Mouse (Mus musculus): ENCODE results near the gene Dhx16.
"Not testable (repeated sequence)": the region's sequence is repeated elsewhere in the genome, so short reads cannot be mapped to it uniquely, and the experiment has no call there.

Gene Dhx16

GRCm38 (mm10) chr17:35919060-35919715, 39.6 kb downstream of the Dhx16 start:
- CTCF ChIA-PET: interaction anchor here (0.7 to 1.7 kb wide), 2 partner anchors 19 to 50 kb away, joined by 3 to 4 read pairs; no protein-coding TSS in a partner anchor

GRCm38 (mm10) chr17:35919864-35920301, 40.3 kb downstream of the Dhx16 start:
- CTCF ChIA-PET: interaction anchor here (1.7 kb wide), 1 partner anchor 50 kb away, joined by 4 read pairs; no protein-coding TSS in a partner anchor

DNA sequence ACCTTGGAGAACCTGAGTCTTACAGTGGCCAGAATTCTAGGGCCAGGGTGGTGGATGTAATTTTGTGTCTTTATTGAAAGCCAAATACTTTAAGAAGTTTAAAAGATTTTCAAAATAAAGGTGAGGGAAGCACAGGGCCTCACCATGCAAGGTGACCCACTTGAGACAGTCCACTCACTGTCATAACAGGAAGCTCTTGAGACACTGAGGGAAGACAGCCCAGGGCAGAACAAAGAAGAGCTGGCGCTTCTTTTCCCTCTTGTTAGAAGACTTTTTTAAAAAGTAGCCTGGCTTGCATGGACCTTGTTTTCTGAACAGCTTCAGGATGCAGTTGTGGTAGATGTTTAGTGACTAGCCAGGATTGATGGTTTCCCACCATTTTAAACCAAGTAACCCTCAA, 40.8 kb downstream of the Dhx16 start:
- CTCF ChIA-PET: interaction anchor here (0.6 kb wide), 1 partner anchor 83 kb away, joined by 6 read pairs; no protein-coding TSS in a partner anchor

GRCm38 (mm10) chr17:35920862-35921562, 41.4 kb downstream of the Dhx16 start:
- CTCF ChIA-PET: interaction anchor here (0.6 kb wide), 3 partner anchors 84 to 1288 kb away, joined by 3 to 11 read pairs (median 6); partner anchors contain the start of gene Tnf

GRCm38 (mm10) chr17:35921710-35922109, 42.1 kb downstream of the Dhx16 start:
- CTCF ChIA-PET: interaction anchor here (0.6 kb wide), 3 partner anchors 49 to 1289 kb away, joined by 3 to 11 read pairs (median 8); partner anchors contain the start of gene Tnf

- CTCF ChIA-PET: interaction anchor here (0.5 kb wide), 1 partner anchor 9 kb away, joined by 4 read pairs; no protein-coding TSS in a partner anchor
Measured at GRCm38 (mm10) chr17:35922566-35922965, 42.9 kb downstream of the Dhx16 start.

DNA sequence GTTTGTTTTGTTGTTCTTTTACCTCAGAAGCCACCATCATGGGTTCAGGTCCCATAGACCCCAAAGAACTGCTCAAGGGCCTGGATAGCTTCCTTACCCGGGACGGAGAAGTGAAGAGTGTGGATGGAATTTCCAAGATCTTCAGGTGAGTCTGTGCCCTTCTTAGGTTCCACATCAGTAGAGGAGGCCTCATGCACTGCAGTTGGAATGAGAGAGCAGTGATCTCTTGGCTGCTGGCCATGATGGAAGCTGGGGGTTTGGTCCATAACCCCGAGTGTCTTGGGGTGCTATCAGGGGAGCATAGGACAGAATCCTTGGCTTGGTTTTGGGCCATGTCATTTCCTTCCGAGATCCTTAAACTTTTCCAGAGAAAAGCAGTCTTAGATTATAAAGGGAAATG, 43.7 kb downstream of the Dhx16 start:
- CTCF ChIA-PET: no interaction called here

- CTCF ChIA-PET: interaction anchor here (0.6 kb wide), 1 partner anchor 56 kb away, joined by 4 read pairs; no protein-coding TSS in a partner anchor
Measured at GRCm38 (mm10) chr17:35927471-35927870, 47.9 kb downstream of the Dhx16 start.

- CTCF ChIA-PET: no interaction called here
Measured at GRCm38 (mm10) chr17:35929534-35929933, 49.9 kb downstream of the Dhx16 start.

- CTCF ChIA-PET: no interaction called here
Measured at GRCm38 (mm10) chr17:35930627-35931026, 51.0 kb downstream of the Dhx16 start.

GRCm38 (mm10) chr17:35932608-35933007, 53.0 kb downstream of the Dhx16 start:
- CTCF ChIA-PET: no interaction called here

DNA sequence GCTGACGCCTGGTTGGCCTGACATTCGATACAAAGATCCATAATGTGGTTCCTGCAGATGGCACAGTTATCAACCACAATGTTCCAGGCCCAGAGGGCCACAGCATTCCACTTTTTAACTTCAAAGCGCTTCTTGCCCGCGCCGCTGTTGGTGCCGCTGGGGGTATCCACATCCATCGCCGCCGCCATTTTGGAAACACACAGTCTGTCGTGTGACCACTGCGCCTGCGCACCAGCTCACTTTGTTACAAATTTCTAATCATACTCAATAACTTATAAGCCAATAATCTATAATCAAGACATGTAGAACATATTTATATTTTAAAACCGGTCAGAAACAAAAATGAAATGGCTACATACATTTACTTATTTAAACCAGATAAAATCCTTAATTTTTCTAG, 56.1 kb downstream of the Dhx16 start:
- CTCF ChIA-PET: not testable (repeated sequence)

DNA sequence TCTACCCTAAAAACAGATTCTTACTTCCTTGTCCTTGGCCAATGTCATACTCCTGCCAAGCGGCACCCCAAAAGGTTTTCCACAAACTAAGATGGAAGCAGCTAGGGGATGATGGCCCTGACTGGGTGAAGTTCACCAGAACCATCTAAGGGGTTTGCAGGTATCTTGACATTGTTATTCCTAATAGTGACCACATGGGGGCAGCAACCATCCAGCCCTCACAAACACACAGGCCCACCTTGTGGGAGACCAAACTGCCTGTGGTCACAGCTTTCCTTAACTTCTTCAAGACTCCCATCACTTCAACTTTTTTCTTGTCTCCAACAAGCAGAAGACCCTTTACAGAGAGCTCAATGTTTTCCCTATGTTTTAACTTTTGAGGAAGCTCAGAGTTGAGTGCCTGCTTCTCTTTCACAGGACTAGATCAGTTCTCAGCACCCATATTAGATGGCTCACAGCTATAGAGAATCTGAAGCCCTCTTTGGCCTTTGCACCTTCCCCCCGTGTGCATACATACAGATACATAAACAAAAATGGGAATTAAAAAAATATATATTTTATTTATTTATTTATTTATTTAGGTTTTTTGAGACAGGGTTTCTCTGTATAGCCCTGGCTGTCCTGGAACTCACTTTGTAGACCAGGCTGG, 58.2 kb downstream of the Dhx16 start:
- CTCF ChIA-PET: interaction anchor here (0.6 to 2.1 kb wide), 3 partner anchors 41 to 59 kb away, joined by 3 to 12 read pairs (median 7); partner anchors contain the start of gene 2310061I04Rik

DNA sequence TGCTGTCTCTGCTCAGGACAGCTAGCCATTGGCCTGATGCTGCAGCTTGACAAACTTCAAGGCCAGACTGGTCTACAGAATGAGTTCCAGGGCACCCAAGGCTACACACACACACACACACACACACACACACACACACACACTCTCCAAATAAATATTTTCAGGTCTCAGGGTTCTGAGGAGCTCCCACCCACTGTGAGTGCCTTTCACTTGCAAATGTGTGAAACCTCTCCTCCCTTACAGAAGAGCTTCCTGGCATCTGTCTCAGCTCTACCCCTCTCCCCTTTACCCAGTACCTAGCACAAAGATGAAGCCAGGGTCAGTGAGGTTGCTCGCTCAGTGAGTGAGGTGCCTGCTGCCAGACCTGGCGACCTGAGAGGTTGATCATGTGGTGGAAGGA, 59.5 kb downstream of the Dhx16 start:
- CTCF ChIA-PET: interaction anchor here (0.6 to 0.9 kb wide), 2 partner anchors 54 to 87 kb away, joined by 3 to 5 read pairs; no protein-coding TSS in a partner anchor

GRCm38 (mm10) chr17:35939941-35940340, 60.3 kb downstream of the Dhx16 start:
- CTCF ChIA-PET: no interaction called here
